Mouse (Mus musculus) stomach, embryonic 14.5 days (tissue): ENCODE results near the gene Gm15557. TPM values are rescaled to one million over a fixed set of nuclear protein-coding genes. Genes with fewer than 3 reads are reported as not detected.

Source experiments
- ATAC-seq: fragments of 200-750 bp; cut with Nextera tagmentation; 2 replicates; pipeline ENCODE4 v1.8.0; 2017; ENCODE audit warnings: low read depth, moderate TSS enrichment; ENCODE audit not compliant: insufficient number of reproducible peaks, insufficient read depth, low FRiP score
- H3K27ac ChIP-seq: fragments of 300-500 bp; sonication (generic); 2 replicates; pipeline ENCODE4 v1.5.1; 2014; ENCODE audit warnings: mild to moderate bottlenecking, low read length, moderate library complexity, mixed read lengths
- H3K27me3 ChIP-seq: fragments of 300-500 bp; sonication (generic); 2 replicates; pipeline ENCODE4 v1.6.1; 2014; ENCODE audit warnings: low read length, control low read depth, mixed read lengths; ENCODE audit not compliant: control insufficient read depth, insufficient read depth
- H3K36me3 ChIP-seq: fragments of 300-500 bp; sonication (generic); 2 replicates; pipeline ENCODE4 v1.6.1; 2014; ENCODE audit warnings: mild to moderate bottlenecking, control low read depth, low read length, moderate library complexity, mixed read lengths; ENCODE audit not compliant: control insufficient read depth, insufficient read depth
- H3K4me1 ChIP-seq: fragments of 300-500 bp; sonication (generic); 2 replicates; pipeline ENCODE4 v1.6.1; 2014; ENCODE audit warnings: low read length, control low read depth, mixed read lengths; ENCODE audit not compliant: control insufficient read depth, insufficient read depth
- H3K4me2 ChIP-seq: fragments of 300-500 bp; sonication (generic); replicated peaks from 2 replicates; pipeline ENCODE4 v1.6.1; 2014; ENCODE audit warnings: low read depth, low read length, control low read depth
- H3K4me3 ChIP-seq: fragments of 300-500 bp; sonication (generic); 2 replicates; pipeline ENCODE4 v1.5.1; 2014; ENCODE audit warnings: low read depth, low read length, control low read depth
- H3K9ac ChIP-seq: fragments of 300-500 bp; sonication (generic); replicated peaks from 2 replicates; pipeline ENCODE4 v1.6.1; 2014; ENCODE audit warnings: low read depth, mild to moderate bottlenecking, control low read depth, low read length, moderate library complexity, mixed read lengths
- H3K9me3 ChIP-seq: fragments of 300-500 bp; sonication (generic); 2 replicates; pipeline ENCODE4 v1.6.1; 2016; ENCODE audit warnings: low read depth, low read length, control low read depth; ENCODE audit not compliant: control insufficient read depth
- WGBS: fragments of 180-500 bp; shearing (Covaris S2); extraction: QIAGEN DNeasy Blood & Tissue Kit; methylation state at CpG from one replicate; pipeline ENCODE4 v1.1.7; 2014; 5-methylcytosine and 5-hydroxymethylcytosine counted together
- polyA plus RNA-seq: library from polyadenylated mRNA; unstranded; fragments of >200 nt; fragmentation: Nextera tagmentation; extraction: Ambion mirVana; gene quantifications from 2 replicates; pipeline ENCODE4 v1.2.1, GENCODE M21; 2014

Gm15557 gene
- polyA plus RNA-seq, 1 experiment from 2014 or later, result not detected

GRCm38 (mm10) chr2:155961862-155962261, 21.3 kb downstream of the Gm15557 start:
- no peak for ATAC-seq
- Histone ChIP-seq H3K4me2 (no peak overlapping the region), H3K4me3 (no peak overlapping the region), H3K9me3 (no peaks in the 10 kb centered on the region), H3K27ac (no peak overlapping the region), H3K27me3 (no peaks in the 10 kb centered on the region), H3K4me1 (peaks cover 4% of the 10 kb centered on the region; the same call in 1 of the 2 replicates), H3K9ac (no peak overlapping the region), H3K36me3 (peaks cover 47% of the 10 kb centered on the region)
- 85% methylated on average over 10 of the region's 10 CpGs for WGBS

DNA sequence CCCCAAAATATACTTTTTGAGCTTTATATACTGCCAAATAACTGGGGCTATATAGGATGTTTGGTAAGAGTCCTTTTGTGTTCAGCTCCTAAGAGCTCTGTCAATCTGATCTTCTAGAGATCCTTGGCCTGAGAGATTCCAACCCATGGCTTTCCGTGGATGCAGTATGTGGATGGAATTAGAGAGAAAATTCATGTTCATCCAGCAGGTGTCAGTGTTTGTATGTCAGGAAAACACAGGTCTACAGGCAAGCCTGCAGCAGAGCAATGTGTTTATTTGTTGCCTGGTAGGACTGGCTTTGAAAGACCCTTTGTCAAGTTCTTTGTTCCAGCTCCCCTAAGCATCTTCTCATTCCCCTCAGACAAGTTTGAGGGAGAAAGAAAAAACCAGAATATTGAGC, 22.5 kb downstream of the Gm15557 start:
- Histone ChIP-seq H3K9me3 (no peaks in the 10 kb centered on the region), H3K4me1 (no peaks in the 10 kb centered on the region), H3K4me2 (no peak overlapping the region), H3K27me3 (no peaks in the 10 kb centered on the region), H3K27ac (no peak overlapping the region), H3K9ac (no peak overlapping the region), H3K4me3 (no peak overlapping the region), H3K36me3 (peaks cover 56% of the 10 kb centered on the region)
- 48% methylated on average over 1 of the region's 1 CpGs for WGBS
- no peak for ATAC-seq

DNA sequence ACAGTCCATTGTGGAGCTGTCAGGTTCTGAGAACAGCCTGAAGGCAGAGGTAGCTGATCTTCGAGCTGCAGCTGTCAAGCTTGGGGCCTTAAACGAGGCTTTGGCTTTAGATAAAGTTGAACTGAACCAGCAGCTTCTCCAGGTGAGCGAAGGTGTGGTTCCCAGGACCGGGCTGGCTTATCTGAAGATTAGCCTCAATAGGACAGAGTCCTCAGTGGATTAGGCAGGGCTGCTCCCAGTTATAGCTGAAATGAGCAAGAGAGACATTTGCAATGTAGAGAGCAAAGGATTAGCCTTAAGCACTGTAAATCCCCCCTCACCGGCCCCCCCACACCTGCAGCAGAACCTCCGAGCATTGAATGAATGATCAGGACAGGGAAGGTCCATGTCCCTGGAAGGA, 32.8 kb downstream of the Gm15557 start:
- H3K9me3 ChIP-seq, result no peaks in the 10 kb centered on the region
- H3K4me3 ChIP-seq, result no peak overlapping the region
- H3K4me1 ChIP-seq, result no peaks in the 10 kb centered on the region
- H3K27ac ChIP-seq, result no peak overlapping the region
- peaks cover 82% of the 10 kb centered on the region for H3K36me3 ChIP-seq
- no peak overlapping the region for H3K9ac ChIP-seq
- ATAC-seq, result no peak
- no peaks in the 10 kb centered on the region for H3K27me3 ChIP-seq
- H3K4me2 ChIP-seq, result no peak overlapping the region
- 81% methylated on average over 6 of the region's 6 CpGs for WGBS

DNA sequence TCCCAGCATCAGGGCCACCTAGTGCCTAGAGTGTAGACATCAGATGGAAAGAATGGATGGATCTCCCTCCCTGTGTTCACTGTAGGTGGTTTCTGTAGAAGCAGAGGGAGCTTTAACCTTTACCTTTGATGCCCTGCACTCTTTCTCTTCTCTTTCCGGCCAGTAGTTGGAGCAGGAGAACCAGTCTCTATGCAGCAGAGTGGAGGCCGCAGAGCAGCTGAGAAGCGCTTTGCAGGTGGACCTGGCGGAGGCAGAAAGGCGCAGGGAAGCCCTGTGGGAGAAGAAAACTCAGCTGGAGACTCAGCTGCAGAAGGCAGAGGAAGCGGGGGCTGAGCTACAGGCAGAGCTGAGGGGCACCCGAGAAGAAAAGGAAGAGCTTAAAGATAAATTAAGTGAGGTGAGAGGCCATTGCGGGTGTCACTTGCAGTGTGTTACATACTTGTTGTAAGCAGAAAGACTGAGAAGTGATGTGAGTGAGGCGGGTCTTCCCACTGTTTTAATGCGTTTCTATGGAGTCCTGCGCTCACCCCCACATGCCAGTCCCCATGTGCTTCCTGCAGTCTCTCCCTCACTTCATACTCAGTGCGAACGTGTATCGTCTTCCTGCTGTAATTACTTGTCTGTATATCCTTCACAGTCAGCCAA, 33.7 kb downstream of the Gm15557 start:
- Histone ChIP-seq H3K27ac (no peak overlapping the region), H3K36me3 (peaks cover 80% of the 10 kb centered on the region), H3K4me2 (no peak overlapping the region), H3K4me1 (no peaks in the 10 kb centered on the region), H3K4me3 (no peak overlapping the region), H3K9me3 (no peaks in the 10 kb centered on the region), H3K9ac (no peak overlapping the region), H3K27me3 (no peaks in the 10 kb centered on the region)
- ATAC-seq, result no peak
- 74% methylated on average over 14 of the region's 14 CpGs for WGBS

DNA sequence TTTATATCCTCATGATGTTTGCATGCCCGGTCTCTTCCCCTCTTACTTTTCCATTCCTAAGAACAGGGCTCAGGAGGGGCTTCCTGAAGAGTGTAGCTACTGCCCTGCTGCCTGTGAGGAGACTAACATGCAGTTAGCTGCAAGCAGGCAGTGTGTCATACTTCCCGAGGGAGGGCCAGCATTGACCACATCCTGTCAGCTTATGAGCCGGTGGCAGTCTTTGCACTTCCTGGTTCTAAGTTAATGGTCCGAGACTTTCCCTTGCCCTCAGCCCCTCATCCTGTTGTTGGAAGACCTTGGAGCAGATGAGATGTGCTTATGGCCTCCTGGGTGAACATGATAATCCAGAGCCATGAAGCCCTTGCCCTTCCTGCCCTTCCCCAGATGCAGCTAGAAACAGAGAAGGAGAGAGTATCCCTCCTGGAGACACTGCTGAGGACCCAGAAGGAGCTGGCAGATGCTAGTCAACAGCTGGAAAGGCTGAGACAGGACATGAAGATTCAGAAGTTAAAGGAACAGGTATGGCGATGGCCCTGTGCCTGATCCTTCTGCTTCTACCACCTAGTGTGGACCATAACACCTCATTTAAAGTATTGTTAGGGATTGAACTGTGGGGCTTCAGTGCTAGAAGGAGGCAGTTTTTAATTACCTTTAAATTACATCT, 38.9 kb downstream of the Gm15557 start:
- no peak for ATAC-seq
- H3K27me3 ChIP-seq, result no peaks in the 10 kb centered on the region
- WGBS, result 86% methylated on average over 5 of the region's 5 CpGs
- no peak overlapping the region for H3K27ac ChIP-seq
- H3K36me3 ChIP-seq, result peaks cover 83% of the 10 kb centered on the region
- H3K9ac ChIP-seq, result no peak overlapping the region
- no peaks in the 10 kb centered on the region for H3K9me3 ChIP-seq
- no peak overlapping the region for H3K4me3 ChIP-seq
- no peaks in the 10 kb centered on the region for H3K4me1 ChIP-seq
- H3K4me2 ChIP-seq, result no peak overlapping the region

- Histone ChIP-seq H3K27ac (no peak overlapping the region), H3K4me3 (no peak overlapping the region), H3K27me3 (no peaks in the 10 kb centered on the region), H3K9ac (no peak overlapping the region), H3K36me3 (peaks cover 88% of the 10 kb centered on the region), H3K9me3 (no peaks in the 10 kb centered on the region), H3K4me2 (no peak overlapping the region), H3K4me1 (no peaks in the 10 kb centered on the region)
- 92% methylated on average over 7 of the region's 7 CpGs for WGBS
- ATAC-seq, result no peak
Observed at GRCm38 (mm10) chr2:155985776-155986175, 45.2 kb downstream of the Gm15557 start.

- no peak for ATAC-seq
Observed at GRCm38 (mm10) chr2:155987131-155987530, 46.6 kb downstream of the Gm15557 start.

GRCm38 (mm10) chr2:155989085-155989484, 48.6 kb downstream of the Gm15557 start:
- H3K4me3 ChIP-seq, result no peak overlapping the region
- no peaks in the 10 kb centered on the region for H3K27me3 ChIP-seq
- peaks cover 87% of the 10 kb centered on the region for H3K36me3 ChIP-seq
- H3K9ac ChIP-seq, result no peak overlapping the region
- no peak overlapping the region for H3K27ac ChIP-seq
- no peak overlapping the region for H3K4me2 ChIP-seq
- peak; percentile 39; the same call in 1 of the 2 replicates for ATAC-seq
- no peaks in the 10 kb centered on the region for H3K4me1 ChIP-seq
- H3K9me3 ChIP-seq, result no peaks in the 10 kb centered on the region
- 72% methylated on average over 4 of the region's 4 CpGs for WGBS

More at GRCm38 (mm10) chr2:155987131-155987530, 46.6 kb downstream of the Gm15557 start:
- H3K27ac ChIP-seq, result no peak overlapping the region
- WGBS, result 95% methylated on average over 6 of the region's 6 CpGs
- no peaks in the 10 kb centered on the region for H3K9me3 ChIP-seq
- peaks cover 88% of the 10 kb centered on the region for H3K36me3 ChIP-seq
- H3K27me3 ChIP-seq, result no peaks in the 10 kb centered on the region
- H3K4me3 ChIP-seq, result no peak overlapping the region
- no peak overlapping the region for H3K4me2 ChIP-seq
- H3K9ac ChIP-seq, result no peak overlapping the region
- H3K4me1 ChIP-seq, result no peaks in the 10 kb centered on the region
